Mouse (Mus musculus) olfactory bulb, adult 2 months (tissue): ENCODE measurements around the gene Mgme1. TPM values are rescaled to one million over a fixed set of nuclear protein-coding genes. Genes with fewer than 3 reads are reported as not detected.

Source experiments
- H3K27ac ChIP-seq: fragments of 200-500 bp; 2 replicates; pipeline ENCODE4 v1.5.1; 2012; ENCODE audit warnings: low read depth, low read length; ENCODE audit not compliant: insufficient read depth
- H3K4me1 ChIP-seq: fragments of 200-500 bp; 2 replicates; pipeline ENCODE4 v1.6.1; 2012; ENCODE audit warnings: low read length; ENCODE audit not compliant: control insufficient read depth, insufficient read depth
- H3K4me3 ChIP-seq: fragments of 200-500 bp; 2 replicates; pipeline ENCODE4 v1.5.1; 2012; ENCODE audit warnings: mild to moderate bottlenecking, low read depth, low read length, moderate library complexity; ENCODE audit not compliant: insufficient read depth
- CTCF ChIP-seq: fragments of 200-500 bp; IDR thresholded peaks from 2 replicates; pipeline ENCODE4 v1.5.1; 2012; ENCODE audit warnings: low read depth, mild to moderate bottlenecking, low read length, moderate library complexity; ENCODE audit not compliant: insufficient read depth
- POLR2A ChIP-seq: fragments of 200-500 bp; IDR thresholded peaks from 2 replicates; pipeline ENCODE4 v1.6.1; 2012; ENCODE audit warnings: mild to moderate bottlenecking, low read depth, low read length, moderate library complexity; ENCODE audit not compliant: insufficient read depth
- WGBS: fragments of 180-500 bp; shearing (Covaris S2); methylation state at CpG from one replicate; pipeline ENCODE4 v1.1.7; 2018; 5-methylcytosine and 5-hydroxymethylcytosine counted together
- polyA plus RNA-seq: library from polyadenylated mRNA; stranded (reverse); fragments of >200 nt; gene quantifications from 2 replicates; pipeline ENCODE4 v1.2.4, GENCODE M21; 2012; ENCODE audit warnings: low replicate concordance; ENCODE audit not compliant: missing spikeins, insufficient read depth, insufficient read length

Gene Mgme1
- polyA plus RNA-seq, 1 experiment: not detected

- peak overlapping the region; percentile 79 for H3K27ac ChIP-seq
- peaks cover 6% of the 10 kb centered on the region; the same call in 1 of the 2 replicates for H3K4me1 ChIP-seq
- WGBS: under 1% methylated on average over 33 of the region's 33 CpGs
- H3K4me3 ChIP-seq: peak overlapping the region; percentile 95
- TF ChIP-seq POLR2A (no peak), CTCF (no peak)
Observed at GRCm38 (mm10) chr2:144269679-144270475, 586 bp upstream of the Mgme1 start.

DNA sequence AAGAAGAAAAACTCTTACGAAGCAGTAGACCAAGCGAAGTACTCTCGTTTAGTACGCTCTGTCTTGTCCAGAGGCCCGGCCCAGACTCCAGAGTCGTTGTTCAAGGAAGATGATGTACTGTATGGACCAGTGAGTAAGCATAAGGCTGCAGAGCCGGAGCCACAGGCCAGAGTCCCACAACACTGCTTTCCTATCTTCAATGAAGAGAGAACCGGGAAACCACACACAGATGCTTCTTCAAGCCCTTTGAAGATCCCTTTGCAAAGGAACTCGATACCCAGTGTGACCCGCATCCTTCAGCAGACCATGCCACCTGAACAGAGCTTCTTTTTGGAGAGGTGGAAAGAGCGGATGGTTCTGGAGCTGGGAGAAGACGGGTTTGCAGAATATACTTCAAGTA, 1.6 kb downstream of the Mgme1 start:
- Histone ChIP-seq H3K4me1 (peaks cover 5% of the 10 kb centered on the region; the same call in 1 of the 2 replicates), H3K4me3 (no peak overlapping the region), H3K27ac (no peak overlapping the region)
- 92% methylated on average over 12 of the region's 12 CpGs for WGBS
- TF ChIP-seq POLR2A (no peak), CTCF (no peak)

DNA sequence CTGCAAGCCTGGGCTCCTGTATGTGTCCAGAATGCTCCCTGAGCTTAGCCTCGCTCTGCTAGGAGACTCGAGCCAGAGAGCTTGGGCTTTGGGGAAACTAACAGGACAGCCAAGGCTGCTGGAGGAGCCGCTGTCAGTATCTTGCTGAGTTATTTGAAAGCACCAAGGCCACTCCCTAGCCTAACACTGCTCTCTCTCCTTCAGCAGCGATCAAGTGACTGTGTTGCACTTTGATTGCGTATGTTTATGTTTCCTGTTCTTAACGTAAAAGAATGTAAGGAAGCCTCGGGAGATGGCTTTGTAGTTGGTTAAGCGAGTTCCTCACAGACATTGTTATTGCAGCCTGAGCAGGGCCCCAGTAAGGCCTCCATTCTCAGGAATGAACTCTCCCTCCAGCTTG, 4.3 kb downstream of the Mgme1 start:
- H3K4me3 ChIP-seq: no peak overlapping the region
- 0 out of 2 replicates have a peak, but pooled peaks cover 3% of the 10 kb centered on the region for H3K4me1 ChIP-seq
- H3K27ac ChIP-seq: no peak overlapping the region
- 65% methylated on average over 8 of the region's 8 CpGs for WGBS
- TF ChIP-seq POLR2A (no peak), CTCF (no peak)

DNA sequence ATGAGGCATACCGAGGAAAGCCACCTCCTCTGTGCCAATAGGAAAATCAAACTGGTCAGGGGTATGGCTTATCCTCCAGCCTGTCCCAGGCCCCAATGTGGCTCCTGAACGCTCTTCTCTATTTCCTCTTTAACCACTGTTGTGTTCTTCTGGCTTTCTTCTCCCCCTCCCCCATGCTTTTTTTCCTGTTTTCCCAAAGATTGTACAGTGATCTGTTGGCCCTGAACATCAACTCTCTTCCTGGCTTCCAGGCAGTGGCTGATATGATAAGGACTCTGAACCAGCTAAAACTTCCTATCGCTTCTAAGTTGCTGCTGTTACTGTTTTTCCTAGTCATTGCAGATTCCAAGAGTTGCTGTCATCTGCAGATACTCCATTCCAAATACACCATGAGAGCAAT, 6.4 kb downstream of the Mgme1 start:
- WGBS: 99% methylated on average over 3 of the region's 3 CpGs
- TF ChIP-seq POLR2A (no peak), CTCF (no peak)
- no peak overlapping the region for H3K27ac ChIP-seq
- no peak overlapping the region for H3K4me3 ChIP-seq
- no peaks in the 10 kb centered on the region for H3K4me1 ChIP-seq

DNA sequence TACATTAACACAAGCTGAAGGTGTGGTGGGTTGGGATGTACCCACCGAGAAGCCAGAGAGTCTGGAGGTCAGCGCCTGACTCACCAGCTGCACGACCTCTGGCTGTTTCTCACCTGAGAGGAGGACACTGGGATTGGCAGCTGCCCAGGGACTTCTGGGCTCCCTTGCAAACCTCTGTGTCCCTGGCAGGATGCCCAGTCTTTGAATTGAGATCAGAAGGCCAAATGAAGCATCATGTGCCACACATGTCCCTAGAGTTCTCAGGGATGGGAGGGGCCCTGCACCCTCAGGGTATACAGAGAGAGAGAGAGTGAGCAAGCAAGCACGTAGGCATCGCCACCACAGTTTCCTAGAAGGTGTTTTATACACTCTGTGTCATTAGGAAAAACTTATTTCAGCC, 9.3 kb downstream of the Mgme1 start:
- no peak for TF ChIP-seq POLR2A
- TF ChIP-seq CTCF: no peak
- H3K4me3 ChIP-seq: no peak overlapping the region
- no peaks in the 10 kb centered on the region for H3K4me1 ChIP-seq
- WGBS: 74% methylated on average over 5 of the region's 5 CpGs
- no peak overlapping the region for H3K27ac ChIP-seq

- Histone ChIP-seq H3K4me3 (no peak overlapping the region), H3K27ac (no peak overlapping the region), H3K4me1 (no peaks in the 10 kb centered on the region)
- TF ChIP-seq CTCF (no peak), POLR2A (no peak)
- WGBS: 76% methylated on average over 3 of the region's 3 CpGs
Observed at GRCm38 (mm10) chr2:144280568-144280967, 10.1 kb downstream of the Mgme1 start.

GRCm38 (mm10) chr2:144281417-144281816, 11.0 kb downstream of the Mgme1 start:
- H3K4me3 ChIP-seq: no peak overlapping the region
- 86% methylated on average over 3 of the region's 3 CpGs for WGBS
- no peak for TF ChIP-seq CTCF
- TF ChIP-seq POLR2A: no peak

GRCm38 (mm10) chr2:144290321-144290720, 19.9 kb downstream of the Mgme1 start:
- Histone ChIP-seq H3K4me3 (no peak overlapping the region), H3K4me1 (no peaks in the 10 kb centered on the region), H3K27ac (no peak overlapping the region)
- 92% methylated on average over 7 of the region's 7 CpGs for WGBS
- TF ChIP-seq CTCF (no peak), POLR2A (no peak)

More at GRCm38 (mm10) chr2:144281417-144281816, 11.0 kb downstream of the Mgme1 start:
- H3K27ac ChIP-seq: no peak overlapping the region
- H3K4me1 ChIP-seq: no peaks in the 10 kb centered on the region

DNA sequence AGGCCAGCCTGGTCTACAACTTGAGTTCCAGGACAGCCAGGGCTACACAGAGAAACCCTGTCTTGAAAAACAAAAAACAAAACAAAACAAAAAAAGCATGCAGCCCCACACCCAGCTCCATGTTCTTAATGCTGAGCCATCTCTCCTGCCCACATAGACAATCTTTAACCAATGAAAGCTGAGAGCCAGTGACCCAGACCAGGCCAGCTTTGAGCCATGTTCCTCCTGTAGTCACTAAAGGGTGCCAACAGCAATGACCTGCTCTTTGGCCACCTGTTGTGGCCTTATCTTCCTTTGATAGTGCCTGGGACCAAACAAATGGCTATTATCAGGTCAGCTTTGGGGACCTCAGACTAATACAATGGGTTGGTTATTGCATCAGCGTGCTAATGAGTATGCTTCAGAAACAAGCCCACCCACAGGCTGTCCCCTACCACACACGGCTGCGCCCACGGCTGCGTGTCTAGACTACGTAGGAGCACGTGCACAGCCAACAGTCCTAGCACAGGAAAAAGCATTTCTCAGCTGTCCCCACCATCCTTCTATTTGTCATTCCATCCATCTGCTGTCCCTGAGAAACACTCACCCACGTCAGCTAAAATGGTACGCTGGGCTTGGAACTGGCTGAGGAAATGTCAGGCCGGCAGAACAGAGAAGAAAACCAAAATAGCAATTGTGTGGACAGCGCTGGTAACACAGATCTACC, 21.3 kb downstream of the Mgme1 start:
- H3K4me1 ChIP-seq: no peaks in the 10 kb centered on the region
- no peak overlapping the region for H3K4me3 ChIP-seq
- 83% methylated on average over 11 of the region's 11 CpGs for WGBS
- no peak overlapping the region for H3K27ac ChIP-seq
- TF ChIP-seq CTCF (no peak), POLR2A (no peak)

- WGBS: 52% methylated on average over 9 of the region's 9 CpGs
- TF ChIP-seq CTCF: no peak
- no peak for TF ChIP-seq POLR2A
- Histone ChIP-seq H3K4me3 (no peak overlapping the region), H3K4me1 (no peaks in the 10 kb centered on the region), H3K27ac (no peak overlapping the region)
Observed at GRCm38 (mm10) chr2:144295145-144295735, 24.8 kb downstream of the Mgme1 start.
